Mouse (Mus musculus) right cerebral cortex, adult 18-20 months (tissue): ENCODE measurements around the gene Ptpra.
"Not testable (repeated sequence)": the region's sequence is repeated elsewhere in the genome, so short reads cannot be mapped to it uniquely, and the experiment has no call there.

Experiments
- DNase-seq: peaks from one replicate; pipeline ENCODE4 v3.0.0; 2022; ENCODE audit warnings: mixed read lengths

Gene Ptpra

GRCm38 (mm10) chr2:130563212-130564055 lies 113.4 kb downstream of the Ptpra start, which contains the start of gene Mrps26:
Gene Mrps26 (plus strand): TSS chr2:130563742.
- peak; percentile 97 for DNase-seq

- DNase-seq = peak; percentile 30
These were observed 114.0 kb downstream of the Ptpra start for GRCm38 (mm10) chr2:130564063-130564462.

DNA sequence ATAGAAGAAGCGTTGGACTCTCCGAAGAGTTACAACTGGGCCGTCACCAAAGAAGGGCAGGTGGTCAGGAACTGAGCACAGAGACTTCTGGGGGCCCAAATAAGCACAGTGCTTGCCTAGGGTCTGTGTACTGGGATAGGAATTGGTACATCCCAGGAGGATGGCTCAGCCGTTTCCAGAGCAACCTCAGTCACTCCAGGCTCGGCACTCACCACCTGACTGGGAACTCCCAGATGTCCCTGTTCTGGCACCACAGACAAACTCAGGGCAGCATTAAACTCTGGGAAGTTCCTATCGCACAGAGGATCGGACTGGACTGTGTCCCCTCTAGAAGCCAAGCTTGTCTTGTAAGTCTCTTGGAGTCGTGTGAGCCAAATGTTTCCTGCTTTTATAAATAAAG lies 114.9 kb downstream of the Ptpra start:
- DNase-seq = no peak

DNA sequence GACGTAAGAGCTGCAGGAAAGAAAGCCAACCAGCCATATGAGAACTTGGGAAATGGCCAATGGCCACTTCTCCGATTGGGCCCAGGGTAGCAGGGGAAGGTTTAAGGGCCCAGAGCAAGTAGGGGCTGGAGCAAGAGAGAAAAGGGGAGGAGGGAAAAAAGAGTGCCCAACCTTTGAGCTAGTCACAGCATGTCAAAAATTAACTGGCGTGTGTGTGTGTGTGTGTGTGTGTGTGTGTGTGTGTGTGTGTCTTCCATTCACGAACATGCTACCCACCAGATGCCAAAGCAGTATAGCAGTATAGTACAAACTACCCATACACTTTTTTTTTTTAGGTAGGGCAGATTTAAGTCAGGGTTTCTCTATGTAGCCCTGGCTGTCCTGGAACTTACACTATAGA lies 118.8 kb downstream of the Ptpra start:
- DNase-seq = no peak

DNA sequence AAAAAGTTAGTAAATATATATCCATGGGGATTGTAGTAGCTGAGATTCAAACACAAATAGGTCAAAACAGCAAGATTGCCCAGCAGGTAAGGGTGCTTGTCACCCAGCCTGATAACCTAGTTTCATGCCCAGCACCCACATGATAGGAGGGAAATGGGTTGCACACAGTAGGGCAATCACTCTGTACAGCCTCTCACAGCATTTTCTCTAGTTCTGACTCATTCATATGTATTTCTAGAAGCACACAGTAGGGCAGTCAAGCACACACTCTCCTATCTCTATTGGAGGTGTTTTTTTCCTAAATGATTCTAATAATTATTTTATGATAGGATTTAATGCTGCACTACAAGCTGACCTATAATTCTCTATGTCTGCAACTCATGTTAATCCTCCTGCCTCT lies 119.8 kb downstream of the Ptpra start:
- no peak for DNase-seq

DNA sequence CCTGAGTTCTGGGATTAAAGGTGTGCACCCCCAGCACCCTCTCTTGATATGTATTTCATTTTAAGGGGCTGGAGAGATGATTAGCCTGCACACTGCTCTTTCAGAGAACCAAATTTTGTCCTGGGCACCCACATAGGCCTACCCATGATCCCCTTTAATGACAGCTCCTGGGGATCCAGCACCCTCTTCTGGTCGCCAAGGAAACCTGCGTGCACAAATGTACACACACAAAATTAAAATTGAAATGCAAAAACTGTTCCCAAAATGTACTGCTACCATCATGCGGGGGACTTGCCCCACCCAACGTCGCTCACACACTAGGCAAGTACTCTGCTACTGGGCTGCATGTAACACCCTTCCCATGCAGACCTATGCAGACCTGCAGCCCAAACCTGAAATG lies 124.9 kb downstream of the Ptpra start:
- no peak for DNase-seq

GRCm38 (mm10) chr2:130575873-130576272 lies 125.8 kb downstream of the Ptpra start, which contains the start of gene Oxt:
Gene Oxt (plus strand): TSS chr2:130576173.
- no peak for DNase-seq

- not testable (repeated sequence) for DNase-seq
These were observed 126.5 kb downstream of the Ptpra start for GRCm38 (mm10) chr2:130576564-130576963.

DNA sequence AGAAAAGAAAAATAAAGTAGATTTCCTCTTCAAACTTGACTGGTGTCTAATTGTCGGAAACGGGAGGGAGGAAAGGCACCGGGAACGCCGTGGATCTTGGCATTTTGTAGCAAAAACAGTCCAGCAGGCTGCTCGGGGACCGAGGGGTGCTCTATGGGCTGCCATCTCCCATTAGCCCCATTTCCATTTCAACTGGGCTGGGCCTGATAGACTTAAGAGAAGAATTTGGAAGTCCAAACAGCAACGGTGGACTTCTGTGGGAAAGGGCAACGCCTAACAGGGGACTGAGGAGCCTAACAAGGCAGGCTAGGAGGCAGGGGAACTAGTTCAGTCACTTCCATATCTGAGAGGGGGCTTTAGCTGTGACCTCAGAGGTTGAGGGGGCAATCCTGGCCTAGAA lies 126.9 kb downstream of the Ptpra start:
- no peak for DNase-seq

DNA sequence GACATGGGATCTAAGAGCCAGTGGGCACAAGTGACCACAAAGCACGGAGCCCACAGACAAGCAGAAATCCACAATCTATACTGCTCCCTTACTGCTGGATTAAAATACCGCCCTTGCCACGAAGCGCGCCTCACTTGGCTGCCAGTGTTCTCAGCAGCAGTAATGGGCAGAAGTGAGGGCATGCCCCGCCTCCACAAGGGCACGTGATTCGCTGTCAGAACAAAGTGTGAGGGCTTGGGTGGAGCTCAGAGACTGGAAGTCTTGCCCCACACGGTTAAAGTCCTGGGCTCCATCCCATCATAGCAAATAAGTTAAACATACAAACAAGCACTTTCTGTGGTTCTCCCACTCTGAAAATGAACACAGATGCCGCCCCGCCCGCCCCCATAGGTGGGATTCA lies 127.6 kb downstream of the Ptpra start:
- no peak for DNase-seq

DNA sequence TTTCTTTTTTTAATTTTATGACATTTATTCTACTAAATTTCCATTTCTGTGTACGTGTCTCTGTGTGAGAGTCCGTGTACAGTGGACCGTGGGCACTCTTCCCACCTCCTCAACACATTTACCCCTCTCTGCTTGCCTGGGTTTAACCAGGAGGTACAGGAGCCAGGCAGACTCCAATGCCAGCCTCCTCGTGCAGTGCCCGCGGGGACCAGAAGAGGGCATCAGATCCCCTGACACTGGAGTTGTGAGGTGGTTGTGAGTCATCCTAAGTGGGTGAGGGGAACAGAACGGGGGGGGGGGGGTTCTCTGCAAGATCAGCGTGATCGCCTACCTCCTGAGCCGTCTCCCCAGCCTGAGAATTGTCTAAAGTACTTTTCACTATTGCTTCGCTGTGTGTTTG lies 128.1 kb downstream of the Ptpra start:
- DNase-seq = peak; percentile 76

DNA sequence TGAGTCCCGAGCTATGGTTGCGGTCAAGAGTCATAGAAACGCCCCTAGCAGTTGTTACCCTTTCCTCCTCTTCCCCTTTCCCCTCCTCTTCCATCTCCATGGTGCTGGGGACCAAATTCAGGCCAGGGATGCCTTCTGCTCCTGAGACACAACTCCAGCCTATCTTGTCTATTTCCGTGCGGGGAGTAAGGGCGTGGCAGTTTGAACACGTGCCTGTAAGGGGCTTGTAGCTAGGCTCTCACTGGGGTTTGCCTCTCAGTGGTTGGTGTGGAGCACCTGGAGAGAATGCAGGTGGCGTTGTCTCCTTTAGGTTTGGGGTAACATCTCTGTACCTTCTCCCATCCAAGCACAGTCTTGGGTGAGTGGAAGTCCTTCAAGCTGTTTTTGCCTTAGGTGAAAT lies 129.7 kb downstream of the Ptpra start:
- DNase-seq = no peak

- no peak for DNase-seq
These were observed 131.1 kb downstream of the Ptpra start for GRCm38 (mm10) chr2:130581201-130581600.

DNA sequence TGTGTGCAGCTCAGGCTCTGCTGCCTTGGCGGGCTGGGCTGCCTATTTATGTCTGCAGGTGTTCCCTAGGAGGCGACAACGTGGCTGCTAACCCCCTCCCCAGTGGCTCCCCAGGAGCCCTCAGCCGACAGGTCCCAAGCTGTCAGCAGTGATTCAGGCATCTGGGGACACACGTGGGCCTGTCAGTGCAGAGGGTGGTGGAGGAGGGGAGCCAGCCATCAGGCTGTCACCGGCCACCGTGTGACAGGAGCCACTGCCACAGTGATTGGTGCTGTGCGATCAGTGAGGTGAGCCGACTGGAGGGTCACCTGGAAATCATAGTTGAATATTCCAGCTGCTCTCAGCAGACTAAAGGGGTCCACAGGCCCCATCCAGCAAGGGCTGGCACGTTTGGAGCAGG lies 132.5 kb downstream of the Ptpra start, which contains the start of gene Avp:
Gene Avp, minus strand, starts transcription at position 3 of the 400 bp plus-strand sequence.
- no peak for DNase-seq

DNA sequence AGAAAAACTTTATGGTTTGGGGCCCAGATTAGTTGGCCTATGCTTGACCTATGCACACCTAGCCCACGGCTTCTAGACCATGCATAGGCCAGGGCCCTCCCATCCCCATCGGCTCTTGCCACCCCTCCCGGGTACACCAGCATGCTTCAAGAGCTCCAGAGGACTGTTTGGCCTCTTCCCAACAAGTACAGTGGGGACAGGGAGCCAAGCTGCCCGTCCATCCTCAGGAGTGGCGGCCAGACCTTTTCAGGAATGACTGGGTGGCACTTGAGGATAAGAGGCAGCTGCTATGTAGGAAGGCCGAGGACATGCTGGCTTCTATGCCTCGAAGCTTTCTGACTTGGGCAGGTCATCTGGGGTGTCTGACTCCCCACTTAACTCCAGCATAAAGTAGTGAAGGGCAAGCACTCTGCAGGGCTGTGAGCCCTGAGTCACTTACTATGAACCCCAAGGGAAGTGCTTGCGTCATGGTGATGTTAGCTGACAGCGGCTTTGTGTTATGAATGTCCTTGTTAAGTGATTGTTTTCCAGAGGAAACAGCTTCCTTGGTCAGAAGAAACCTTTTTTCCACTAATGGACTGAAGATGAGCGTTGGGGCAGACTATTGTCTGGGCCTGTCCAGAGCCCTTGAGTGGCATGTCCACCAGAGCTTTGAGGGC lies 134.0 kb downstream of the Ptpra start:
- DNase-seq = no peak

- DNase-seq = peak; percentile 63
These were observed 135.9 kb downstream of the Ptpra start for GRCm38 (mm10) chr2:130586016-130586415.

- no peak for DNase-seq
These were observed 138.3 kb downstream of the Ptpra start for GRCm38 (mm10) chr2:130588373-130588772.

DNA sequence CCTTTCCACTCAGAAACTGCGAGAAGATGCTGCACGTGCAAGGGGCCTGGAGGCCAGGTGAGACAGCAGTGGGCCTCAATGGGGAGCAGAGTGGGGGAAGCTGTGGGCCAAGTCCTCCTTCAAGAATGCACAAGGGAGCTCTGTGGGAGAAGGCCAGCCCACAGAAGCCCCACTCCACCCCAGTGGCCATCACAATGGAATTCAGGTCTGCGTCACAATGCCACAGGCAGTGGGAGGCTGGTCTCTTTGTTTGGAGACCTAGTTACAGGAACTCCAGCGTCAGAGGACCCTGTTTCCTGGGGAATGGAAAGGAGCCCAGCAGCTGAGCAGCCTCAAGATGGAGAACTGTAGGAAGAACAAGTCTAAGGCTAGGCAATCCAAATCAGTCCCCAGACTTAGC lies 139.1 kb downstream of the Ptpra start:
- DNase-seq = no peak

GRCm38 (mm10) chr2:130589761-130590160 lies 139.7 kb downstream of the Ptpra start:
- no peak for DNase-seq

- no peak for DNase-seq
These were observed 140.9 kb downstream of the Ptpra start for GRCm38 (mm10) chr2:130591016-130591415.

DNA sequence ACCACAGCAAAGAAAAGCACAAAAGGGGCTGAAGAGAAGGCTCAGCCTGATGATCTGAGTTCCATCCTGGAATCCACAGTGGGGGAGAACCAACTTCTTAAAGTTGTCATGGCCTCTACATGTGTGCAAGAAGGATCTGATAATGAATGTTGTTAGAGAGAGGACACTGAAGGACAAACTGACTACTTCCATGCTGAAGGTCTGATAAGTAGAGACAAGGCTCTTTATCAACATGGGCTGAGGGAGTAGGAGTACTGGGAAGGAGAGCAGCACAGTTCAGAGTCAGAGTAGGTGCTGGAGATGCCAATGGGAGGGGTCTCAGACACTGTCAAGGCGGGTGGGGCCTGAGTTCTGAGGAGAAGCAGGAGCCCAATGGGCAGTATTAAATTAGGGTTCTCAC lies 145.5 kb downstream of the Ptpra start:
- no peak for DNase-seq

- peak; percentile 54 for DNase-seq
These were observed 147.5 kb downstream of the Ptpra start for GRCm38 (mm10) chr2:130597601-130598010.

- no peak for DNase-seq
These were observed 148.3 kb downstream of the Ptpra start for GRCm38 (mm10) chr2:130598399-130598798.

- DNase-seq = no peak
These were observed 152.1 kb downstream of the Ptpra start for GRCm38 (mm10) chr2:130602195-130602594.
